Mouse (Mus musculus): ENCODE measurements at regions not wholly inside any gene's neighbourhood (a gene's known extent, or its start where the extent isn't known, plus 50 kb on each side); places are given as distances from the start of the nearest gene placed in this dataset.

DNA sequence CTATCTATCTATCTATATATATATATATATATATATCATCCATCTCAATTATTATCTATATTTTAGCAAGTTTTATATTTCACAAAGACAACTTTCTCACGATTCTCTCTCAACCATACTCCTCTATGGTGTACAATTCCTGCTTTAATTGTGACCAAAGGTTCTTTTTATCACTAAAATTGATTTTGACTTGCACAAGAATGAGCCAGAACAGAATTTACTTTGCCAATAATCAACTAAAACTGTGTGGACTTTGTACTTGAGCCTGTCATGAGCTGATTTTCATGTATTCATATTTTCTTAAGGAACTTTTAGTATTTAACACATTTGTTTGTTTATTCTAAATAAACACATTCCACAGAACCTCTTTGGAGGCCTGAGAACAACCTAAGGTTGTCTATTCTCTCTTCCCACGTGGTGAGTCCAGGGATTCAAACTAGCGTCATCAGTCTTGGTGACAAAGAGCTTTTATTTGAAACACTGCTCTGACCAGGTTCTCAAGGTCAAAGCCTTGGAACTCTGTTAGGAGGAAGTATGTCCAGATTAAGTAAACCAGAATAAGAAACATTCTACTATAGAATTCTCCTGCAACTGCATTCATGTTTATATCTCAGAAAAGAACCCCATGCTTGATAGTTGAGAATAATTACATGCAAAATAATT lies 207.7 kb downstream of the Gm11146 start:
- DNase-seq = no peak

DNA sequence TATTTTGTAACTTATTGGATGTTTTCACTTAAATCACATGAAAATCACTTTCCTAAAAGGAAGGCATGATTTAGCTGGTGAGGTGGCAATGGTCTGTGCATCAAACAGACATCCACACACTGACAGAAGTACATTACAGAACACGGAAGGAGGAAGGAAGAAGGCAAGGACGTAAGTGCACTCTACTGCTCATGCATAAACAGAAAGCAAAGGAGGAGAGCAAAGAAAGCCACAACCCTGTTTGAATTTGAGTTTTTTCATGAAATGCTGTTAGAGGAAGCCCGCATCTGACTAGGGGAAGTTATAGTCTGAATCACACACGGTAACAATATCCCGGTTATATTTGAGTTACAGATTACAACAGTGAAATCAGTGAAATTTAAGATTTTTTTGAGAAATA lies 208.4 kb downstream of the Gm11146 start:
- no peak for DNase-seq

DNA sequence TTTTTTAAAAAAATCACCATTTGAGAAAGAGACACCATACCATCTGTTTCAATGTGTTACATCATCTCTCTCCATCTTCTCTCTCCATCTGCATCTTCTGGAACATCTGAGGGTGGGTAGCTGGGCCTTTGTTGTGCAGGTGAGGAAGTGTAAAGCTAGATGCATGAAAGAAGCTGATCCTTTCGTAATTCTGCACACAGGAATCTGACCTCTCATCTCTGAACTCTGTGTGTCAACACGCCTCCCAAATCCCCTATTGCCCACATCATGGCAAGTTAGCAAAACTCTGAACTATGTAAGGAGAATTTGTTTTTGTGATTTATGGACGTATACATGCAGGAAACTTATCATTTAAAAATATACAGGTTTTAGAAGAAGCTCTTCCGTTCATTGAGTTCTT lies 209.7 kb downstream of the Gm11146 start:
- no peak for DNase-seq

DNA sequence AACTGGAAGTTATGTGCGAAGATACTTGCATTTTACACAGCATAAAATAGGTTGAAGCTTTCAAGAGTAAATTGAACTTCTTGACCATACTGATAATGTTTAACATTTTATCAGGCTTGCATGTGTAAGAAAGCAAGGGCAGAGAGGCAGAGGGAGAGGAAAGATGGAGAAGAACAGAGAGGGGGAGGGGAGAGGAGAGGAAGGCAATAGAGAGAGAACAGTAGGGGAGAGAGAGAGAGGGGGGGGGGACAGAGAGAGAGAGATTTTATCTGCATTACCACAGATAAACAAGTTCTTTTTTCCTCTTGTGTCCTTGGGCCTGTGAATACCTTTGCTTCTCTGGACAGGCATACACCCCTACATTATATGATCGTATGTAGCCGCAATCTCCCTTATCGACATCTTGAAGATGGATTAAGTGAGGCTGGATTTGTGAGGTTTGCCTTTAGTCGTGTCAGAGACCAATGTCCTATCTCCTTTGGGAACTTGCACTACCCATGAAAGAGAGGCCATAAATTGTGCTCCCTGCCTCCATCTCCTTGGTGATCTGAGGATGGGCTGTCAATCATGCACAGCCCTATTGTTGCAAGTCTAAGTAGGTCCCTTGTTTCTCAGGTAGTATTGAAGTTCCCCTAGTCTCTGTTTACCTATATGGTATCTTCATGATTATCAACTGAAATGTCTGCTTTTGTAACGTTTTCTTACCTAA lies 217.7 kb downstream of the Gm11146 start:
- no peak for DNase-seq

DNA sequence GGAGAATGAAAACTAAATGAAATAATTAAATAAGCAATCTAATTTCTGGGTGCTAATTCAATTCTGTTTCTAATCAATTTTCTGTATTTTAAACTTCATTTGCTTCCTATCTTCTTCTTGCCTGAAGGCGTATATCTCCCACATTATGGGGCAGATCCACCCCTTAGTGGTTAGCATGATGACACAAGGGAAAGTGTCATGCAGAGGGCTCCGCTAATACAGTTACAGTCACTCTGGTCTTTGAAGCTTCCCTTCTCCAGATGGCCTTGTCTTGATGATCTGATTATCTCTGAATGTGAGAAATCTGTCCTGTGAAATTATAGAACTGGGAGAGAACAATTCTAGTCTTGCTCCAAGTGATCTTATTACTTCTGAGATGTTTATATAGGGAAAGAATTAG lies 219.1 kb downstream of the Gm11146 start:
- no peak for DNase-seq

DNA sequence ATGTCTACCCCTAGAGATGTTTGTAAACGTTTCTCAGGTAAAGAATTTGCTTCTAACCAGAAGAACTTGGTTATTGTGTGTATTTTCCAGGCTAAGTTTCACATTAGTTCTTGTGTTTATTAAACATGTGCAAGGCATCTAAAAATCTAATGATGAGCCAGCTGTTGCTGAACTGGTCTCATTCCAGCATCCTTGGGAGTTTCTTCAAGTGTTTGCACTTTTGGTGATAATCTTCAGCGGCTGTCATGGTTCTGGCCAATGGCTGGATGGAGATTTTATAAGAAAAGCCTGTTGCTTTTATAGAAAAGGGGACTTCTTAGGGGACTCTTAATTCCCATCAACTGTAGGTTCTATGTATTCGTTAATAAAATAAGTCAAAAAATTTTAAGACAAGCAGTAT lies 229.1 kb downstream of the Gm11146 start:
- DNase-seq = no peak

DNA sequence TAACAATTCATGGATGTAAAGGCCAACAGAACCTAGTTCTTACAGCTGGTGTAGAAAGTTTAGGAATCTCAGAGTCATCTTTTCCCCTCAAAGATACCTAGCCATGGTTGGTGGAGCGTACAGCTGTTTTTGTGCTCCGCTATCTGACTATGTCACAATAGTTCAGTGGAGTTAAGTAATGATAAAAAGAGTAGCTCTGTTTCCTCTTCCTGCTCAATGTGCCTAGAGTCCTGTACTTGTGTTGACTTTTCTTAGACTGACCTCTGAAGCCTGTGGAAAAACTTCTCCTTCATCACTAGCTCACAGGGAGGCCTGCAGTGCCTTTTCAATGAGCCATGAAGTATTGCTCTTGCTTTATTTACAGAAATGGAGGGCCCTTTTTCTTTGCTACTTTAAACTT lies 232.1 kb downstream of the Gm11146 start:
- no peak for DNase-seq

DNA sequence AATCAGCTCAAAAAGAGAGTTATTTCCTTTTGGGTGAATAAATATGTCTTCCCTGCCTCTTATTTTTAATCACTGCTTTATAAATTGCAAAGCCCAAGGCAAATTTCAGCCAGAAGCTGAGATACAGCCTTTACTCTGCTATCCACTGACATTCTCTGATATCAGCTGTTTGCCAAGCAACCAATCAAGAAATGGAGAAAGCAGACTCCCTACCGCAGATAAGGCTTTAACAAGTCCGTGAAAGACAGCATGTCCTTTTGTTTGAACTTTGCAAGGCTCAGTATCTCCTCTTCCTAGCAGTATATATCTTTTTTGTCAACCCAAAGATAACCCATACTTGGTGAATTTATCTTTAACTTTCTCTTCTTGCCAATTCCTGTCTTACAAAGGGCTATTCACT lies 236.6 kb downstream of the Gm11146 start:
- DNase-seq = no peak

DNA sequence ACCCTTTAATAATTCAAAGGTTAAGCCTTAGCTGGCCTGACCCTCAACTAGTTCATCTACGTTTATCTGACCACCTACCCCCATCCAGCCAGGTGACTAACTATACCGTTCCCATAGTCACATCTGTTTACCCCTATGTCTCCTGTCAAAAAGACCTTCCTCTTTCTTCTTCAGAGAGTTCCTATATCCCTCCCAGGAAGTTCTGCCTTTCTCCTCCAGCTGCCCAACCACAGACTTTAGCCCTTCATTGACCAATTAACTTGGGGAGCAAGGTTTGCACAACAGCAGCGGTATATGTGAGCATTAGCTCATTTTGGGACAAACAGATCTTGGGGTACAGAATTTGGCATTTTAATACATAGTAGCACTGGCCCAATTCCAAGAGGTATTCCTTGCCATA lies 237.5 kb downstream of the Gm11146 start:
- no peak for DNase-seq

DNA sequence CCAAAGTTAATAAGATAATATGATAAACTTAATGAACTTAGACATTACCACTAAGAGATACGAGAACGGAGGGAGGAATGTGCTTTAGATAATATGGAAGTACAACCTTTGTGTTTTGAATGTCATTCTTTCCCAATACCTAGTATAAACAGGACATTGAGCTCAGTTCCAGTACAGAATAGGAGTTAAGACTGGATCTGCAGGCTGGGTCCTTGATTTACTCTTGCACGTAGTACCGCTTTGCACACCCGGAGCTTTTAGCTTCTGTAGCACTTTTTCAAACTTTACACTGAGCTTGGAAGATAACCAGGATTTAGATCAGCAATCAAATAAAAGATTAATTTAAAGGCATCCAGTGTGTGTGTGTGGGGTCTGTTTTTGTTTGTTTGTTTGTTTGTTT lies 242.7 kb downstream of the Gm11146 start:
- DNase-seq = no peak

DNA sequence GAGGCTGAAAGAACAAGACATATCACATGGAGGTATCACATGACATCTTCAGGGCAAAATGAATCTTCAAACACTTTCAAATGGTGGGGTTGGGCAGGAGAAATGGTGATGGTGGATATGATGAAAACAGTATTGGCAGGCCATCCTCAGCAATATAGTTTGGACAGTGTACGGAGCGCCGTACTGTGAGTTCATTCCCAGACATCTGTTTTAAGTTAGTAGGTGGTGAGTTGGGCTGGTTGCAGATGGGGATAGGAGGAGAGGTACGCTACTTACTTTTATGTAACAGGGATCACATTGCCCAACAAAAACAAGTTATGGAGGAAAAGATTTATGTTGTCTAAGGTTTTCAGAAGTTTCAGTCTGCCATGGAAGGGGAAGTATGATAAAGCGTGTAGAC lies 246.6 kb downstream of the Gm11146 start:
- DNase-seq = no peak

DNA sequence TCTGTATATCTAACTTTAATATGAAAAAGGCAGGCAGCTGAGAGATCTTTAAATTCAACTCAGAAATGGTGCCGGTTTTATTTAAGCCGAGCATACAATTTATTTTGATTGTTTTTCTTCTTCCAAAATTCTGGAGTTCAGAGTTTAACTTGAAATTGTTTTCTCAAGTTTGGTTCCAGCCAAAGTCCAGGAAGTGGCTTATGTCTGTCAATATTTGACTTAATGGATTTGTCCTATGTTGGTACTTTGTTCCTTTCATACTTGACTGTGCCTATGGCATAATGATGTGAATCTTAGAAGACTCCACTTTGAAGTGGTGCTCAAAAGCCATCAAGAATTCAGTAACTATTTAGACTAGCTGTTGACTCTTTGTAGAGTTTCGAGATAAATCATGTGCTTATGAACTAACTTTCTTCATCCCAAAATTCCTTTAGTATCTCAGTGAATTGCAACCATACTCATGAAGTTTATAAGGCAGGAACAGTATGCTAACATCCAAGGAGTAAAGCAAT lies 247.6 kb downstream of the Gm11146 start:
- no peak for DNase-seq

DNA sequence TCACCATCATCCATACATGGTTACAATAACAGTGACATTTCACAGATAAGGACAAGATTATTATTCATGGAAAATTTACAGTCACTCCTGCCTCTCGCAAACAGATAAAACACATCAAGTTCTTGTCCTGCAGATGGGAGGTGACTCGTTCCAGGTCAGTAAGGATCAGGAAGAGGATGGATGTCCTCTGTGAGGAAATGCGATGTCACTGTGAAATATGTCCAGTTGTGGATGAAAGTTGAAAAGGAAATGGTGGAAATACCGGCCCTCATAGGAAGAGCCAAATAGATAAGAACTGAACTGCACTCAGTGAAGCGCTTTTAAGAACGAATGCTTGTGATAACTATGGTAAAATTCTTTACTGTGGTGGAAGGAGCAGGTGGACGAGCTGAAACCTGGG lies 255.8 kb downstream of the Gm11146 start:
- no peak for DNase-seq

DNA sequence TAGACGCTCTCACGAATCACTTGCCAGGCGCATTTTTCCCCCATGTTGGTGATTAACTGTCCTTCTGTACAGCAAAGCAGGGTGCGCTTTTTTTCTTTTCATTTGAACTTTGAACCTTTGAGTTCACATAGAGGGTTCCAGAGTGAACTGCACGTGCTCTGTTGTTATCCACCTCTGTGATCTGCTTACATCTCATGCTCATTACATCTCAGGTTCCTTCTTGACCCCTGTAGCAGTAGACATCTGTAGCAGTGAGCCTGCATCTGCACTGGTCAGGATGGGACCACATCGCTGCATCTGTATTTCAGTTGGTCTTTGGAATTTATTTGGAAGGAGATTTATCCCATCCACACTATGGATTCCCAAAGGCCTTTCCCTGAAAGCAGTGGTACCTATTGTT lies 269.6 kb downstream of the Gm11146 start:
- no peak for DNase-seq

DNA sequence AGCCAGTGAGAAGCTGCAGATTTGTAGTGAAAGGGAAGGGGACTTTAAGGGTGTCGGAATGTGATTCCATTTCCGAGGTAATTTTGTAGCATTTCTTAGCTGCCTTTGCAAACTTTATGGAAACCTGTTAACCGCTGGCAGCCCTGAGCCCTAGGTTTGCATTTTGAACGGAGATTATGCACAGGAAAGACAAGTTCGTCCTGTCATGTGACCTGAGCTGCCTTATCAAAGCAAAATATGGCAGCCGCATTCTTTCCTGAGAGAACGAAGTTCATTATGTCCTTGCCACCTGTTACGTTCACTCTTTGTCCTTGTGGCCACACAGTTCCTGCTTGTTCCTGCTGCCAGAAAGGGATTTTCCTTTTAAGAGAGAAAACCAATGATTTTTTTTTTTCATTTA lies 270.9 kb downstream of the Gm11146 start:
- peak; percentile 44 for DNase-seq

DNA sequence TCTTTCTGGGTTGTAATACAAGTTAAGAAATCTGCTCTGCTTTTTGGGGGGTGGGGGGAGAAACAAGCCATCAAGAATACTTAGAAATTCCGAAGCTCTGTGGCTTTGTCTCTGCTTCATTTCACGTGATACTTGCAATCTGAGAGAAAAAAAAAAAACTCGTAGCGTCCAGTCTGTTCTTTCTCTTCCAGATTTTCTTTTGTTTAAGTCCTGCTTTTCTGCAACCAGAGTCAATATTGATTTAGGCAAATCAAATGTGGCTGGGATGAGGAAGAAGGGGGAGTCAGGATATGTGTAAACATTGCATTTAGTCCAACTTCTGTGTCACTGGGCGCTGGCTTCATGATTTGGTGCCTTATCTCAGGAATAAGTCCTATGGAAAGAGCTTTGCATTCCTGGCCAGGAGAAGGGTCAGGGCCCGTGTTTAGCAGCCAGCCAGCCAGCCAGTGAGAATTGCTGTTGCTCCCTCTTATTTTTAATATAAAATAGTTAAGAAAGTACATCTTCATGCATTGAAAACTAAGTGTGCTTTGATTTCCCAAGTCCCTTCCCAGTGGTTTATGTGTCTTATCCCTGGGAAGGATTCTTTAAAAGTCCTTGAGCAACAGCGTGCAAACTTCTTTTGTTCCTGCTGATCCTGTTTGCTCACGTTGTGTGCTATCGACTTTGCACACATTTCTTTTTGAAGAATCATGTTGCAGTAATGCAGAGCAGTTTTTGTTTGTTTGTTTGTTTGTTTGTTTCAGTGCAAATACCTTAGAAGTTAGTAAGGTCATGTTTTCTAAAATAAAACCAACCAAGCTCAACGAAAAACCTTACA lies 272.0 kb downstream of the Gm11146 start:
- no peak for DNase-seq

DNA sequence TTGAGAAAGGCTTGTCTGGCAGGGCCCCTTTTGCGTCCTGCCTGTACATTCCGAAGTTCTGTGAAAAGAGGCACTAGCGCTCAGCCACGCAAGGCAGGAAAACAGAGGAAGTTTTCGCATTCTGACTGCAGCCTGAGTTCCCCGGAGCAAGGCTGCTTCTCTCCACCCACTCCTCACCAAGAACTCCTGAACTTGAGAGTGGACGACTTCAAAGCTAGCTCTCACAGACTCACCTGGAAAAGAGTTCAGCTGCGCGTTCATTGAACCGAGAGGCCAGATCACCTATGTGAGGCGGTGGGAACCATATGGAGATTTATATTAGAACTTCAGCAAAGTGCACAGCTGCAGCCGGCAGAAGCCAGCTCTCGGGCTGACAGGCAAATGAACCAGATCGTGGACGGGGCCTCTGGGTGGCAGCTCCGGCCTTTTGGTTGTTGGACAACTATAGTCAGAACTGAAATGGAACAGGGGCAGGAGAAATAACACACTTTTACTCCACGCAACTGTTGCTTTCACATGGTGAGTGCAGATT lies 272.7 kb downstream of the Gm11146 start:
- peak; percentile 34 for DNase-seq

DNA sequence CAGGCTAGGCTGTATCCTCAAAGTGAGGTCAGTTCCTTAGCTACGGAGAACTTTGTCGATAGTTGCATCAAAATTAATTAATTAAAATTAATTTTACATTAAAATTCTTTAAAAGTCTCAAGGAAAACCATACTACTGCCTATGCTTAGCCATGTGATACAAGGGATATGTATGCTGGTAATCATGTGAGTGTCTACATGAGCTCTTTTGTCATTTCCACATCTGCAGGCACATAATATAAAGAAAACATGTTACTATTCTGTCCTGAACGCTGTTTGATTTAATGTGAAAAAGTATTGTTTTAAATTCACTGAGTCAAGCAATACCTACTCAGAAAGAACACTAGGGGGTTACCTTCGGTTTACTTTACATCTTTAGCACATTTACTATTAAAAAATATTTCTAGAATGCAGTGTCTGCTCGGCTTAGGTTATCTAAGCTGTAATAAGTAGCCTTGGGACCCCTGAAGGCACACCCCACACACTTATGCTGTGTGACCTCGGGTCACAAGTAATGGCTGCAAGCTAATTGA lies 273.2 kb downstream of the Gm11146 start:
- DNase-seq = no peak

DNA sequence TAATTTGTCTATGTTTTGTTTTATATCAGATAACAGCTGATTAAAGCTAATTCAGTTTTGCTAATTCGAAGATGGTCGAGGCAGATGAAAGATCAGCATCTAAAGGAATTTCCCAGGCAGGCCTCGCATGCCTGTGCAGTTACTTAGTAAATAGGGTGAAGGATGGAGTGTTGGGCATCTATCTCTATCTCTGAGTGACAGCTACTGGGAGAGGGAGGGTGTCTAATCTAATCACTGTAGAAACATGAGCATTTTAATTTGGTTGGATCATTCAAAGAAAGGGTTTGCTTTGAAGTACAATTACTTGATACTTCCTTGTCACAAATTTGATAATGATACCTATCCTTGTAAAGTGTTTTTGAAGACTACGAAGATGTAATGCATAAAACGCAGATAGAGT lies 273.8 kb downstream of the Gm11146 start:
- no peak for DNase-seq

DNA sequence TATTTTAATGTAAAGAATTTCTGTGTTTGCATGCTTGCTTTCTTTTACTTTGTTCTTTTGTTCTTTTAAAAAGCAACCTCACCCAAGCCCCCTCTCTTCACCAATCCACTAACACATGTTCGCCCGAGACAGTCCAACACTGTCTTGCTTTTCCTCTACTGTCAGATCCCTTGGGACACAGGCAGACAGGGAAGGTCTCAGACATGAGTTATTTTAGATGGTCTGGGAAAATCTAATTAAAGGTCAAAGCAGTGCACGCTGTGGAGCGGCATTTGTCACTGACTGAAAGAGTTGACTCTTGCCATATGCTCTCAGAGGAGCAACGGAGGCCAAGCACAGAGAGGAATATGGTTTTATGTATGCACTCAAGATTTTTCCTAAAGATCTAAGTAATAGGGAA lies 279.6 kb downstream of the Gm11146 start:
- DNase-seq = no peak

DNA sequence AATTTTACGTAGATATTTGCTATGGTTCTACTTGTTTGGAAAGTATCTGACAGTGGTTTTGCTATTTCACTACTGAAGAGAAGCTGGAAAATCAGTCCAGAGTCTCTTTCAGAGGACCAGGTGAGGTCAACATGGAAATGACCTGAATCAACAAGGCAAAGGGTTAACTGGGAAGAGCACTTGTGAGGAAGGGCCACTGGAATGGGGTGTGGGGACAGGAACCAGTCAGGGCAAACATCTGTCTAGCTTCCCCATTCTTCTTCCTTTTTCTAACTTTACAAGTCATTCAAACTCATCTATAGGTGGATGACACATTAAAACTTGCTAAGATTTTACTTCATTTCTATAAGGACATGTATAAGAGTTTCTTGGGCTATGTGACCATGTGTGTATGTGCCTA lies 283.7 kb downstream of the Gm11146 start:
- DNase-seq = no peak

DNA sequence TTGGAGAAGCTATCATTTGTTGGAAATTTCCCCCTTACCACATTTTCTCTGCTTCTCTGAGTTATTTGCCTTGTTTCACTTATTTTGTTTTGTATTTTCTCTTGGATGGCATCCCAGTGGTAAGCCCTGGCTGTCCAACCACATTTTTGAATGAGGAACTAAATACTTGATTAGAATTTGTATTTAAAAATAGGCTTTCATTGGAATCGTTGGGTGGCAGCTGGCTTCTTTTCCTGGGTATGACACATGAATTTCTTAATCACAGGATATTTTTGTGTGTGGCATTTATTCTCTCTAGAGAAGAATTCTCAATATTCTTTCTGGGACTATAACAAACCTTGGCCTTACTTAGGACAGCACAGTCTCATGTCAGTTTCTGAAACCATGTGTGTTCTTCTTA lies 286.5 kb downstream of the Gm11146 start:
- no peak for DNase-seq

DNA sequence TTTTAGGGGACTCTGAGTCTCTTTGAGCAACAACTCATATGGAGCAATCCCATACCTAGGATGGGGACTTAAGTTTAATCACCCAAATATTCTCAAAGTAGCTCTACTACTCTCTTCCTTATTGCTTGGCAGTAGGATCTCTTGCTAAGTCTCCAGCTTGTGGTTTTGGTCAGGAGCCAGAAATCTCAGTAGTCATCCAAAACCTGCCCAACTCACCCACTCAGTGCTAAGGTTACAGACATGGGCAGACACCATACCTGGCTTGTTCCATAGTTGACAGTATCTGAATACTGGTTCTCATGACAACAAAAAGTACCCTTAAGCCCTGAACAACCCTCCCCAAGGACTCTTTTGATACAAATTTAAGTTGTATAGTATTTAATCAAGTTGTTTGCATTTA lies 288.7 kb downstream of the Gm11146 start:
- no peak for DNase-seq
